ENCODE assay signal across 8 mouse cellular contexts in genomic region chr11:49245634-49246415, GRCm38 (mm10). TPM values are rescaled to one million over a fixed set of nuclear protein-coding genes. Genes with fewer than 3 reads are reported as not detected.
DNase-seq lines count a peak whose midpoint lies in the region; ATAC-seq and TF ChIP-seq lines count a peak whose summit lies in the region.

No protein-coding gene starts in this region.

- no peaks in the 10 kb centered on the region for H3K36me3 ChIP-seq in liver, adult 2 months (ENCODE audit: control insufficient read depth, insufficient read depth, low read length)
- H3K36me3 ChIP-seq in embryonic facial prominence, embryonic 15.5 days: no peaks in the 10 kb centered on the region
- no peaks in the 10 kb centered on the region for H3K36me3 ChIP-seq in liver, embryonic 12.5 days

- peak; percentile 91 for DNase-seq in liver, adult 2 months (ENCODE audit: extremely low read depth, low read depth, low spot score)
- DNase-seq in liver: no peak
- peak; percentile 56 for DNase-seq in retina, postnatal 7 days (ENCODE audit: low read depth, low spot score)
- DNase-seq in urinary bladder, postnatal 14 days (ENCODE audit: low spot score): no peak
- DNase-seq in frontal cortex, postnatal 10 days (ENCODE audit: low spot score in 2 of 2): no peak
- no peak for DNase-seq in T-cell, adult 2 months (ENCODE audit: low spot score)

- no peak for TF ChIP-seq POLR2A in liver, adult 2 months (IDR thresholded peaks at IDR 0.05; ENCODE audit: extremely low read depth, insufficient read depth, low read length)

- peaks cover 32% of the 10 kb centered on the region for H3K4me1 ChIP-seq in liver, adult 2 months (ENCODE audit: control insufficient read depth, insufficient read depth, low read length)
- H3K4me1 ChIP-seq in embryonic facial prominence, embryonic 15.5 days: peaks cover 59% of the 10 kb centered on the region
- H3K4me1 ChIP-seq in liver, embryonic 12.5 days: peaks cover 80% of the 10 kb centered on the region

- WGBS in liver, adult 2 months: 7% methylated on average over 12 of the region's 12 CpGs
- 26% methylated on average over 12 of the region's 12 CpGs for WGBS in embryonic facial prominence, embryonic 15.5 days
- WGBS in liver, embryonic 12.5 days (ENCODE audit: insufficient replicate concordance): 12% methylated on average over 12 of the region's 12 CpGs

- H3K79me2 ChIP-seq in liver, adult 2 months (ENCODE audit: control insufficient read depth, insufficient read depth, low read length): peaks cover 28% of the 10 kb centered on the region; the same call in 1 of the 2 replicates

- H3K27me3 ChIP-seq in liver, adult 2 months (ENCODE audit: control insufficient read depth, insufficient read depth, low read length): no peaks in the 10 kb centered on the region
- no peaks in the 10 kb centered on the region for H3K27me3 ChIP-seq in embryonic facial prominence, embryonic 15.5 days
- no peaks in the 10 kb centered on the region for H3K27me3 ChIP-seq in liver, embryonic 12.5 days (replicated peaks)

- no peaks in the 10 kb centered on the region for H3K9me3 ChIP-seq in embryonic facial prominence, embryonic 15.5 days (replicated peaks)
- H3K9me3 ChIP-seq in liver, embryonic 12.5 days (replicated peaks): no peaks in the 10 kb centered on the region

- peak overlapping the region; percentile 75 for H3K27ac ChIP-seq in liver, adult 2 months (replicated peaks; ENCODE audit: insufficient read depth, low read depth, low read length)
- peak overlapping the region; percentile 98; the same call in 1 of the 2 replicates for H3K27ac ChIP-seq in embryonic facial prominence, embryonic 15.5 days (replicated peaks)
- peak overlapping the region; percentile 95 for H3K27ac ChIP-seq in liver, embryonic 12.5 days

- H3K9ac ChIP-seq in liver, adult 2 months (ENCODE audit: low read depth, low read length): peak overlapping the region; percentile 67
- H3K9ac ChIP-seq in embryonic facial prominence, embryonic 15.5 days: no peak overlapping the region
- peak overlapping the region; percentile 37 for H3K9ac ChIP-seq in liver, embryonic 12.5 days

- no peak for TF ChIP-seq CTCF in liver, adult 2 months (IDR thresholded peaks at IDR 0.05; ENCODE audit: low read depth, low read length)

- H3K4me3 ChIP-seq in liver, adult 2 months (ENCODE audit: insufficient read depth, low read depth, low read length): peak overlapping the region; percentile 59
- H3K4me3 ChIP-seq in embryonic facial prominence, embryonic 15.5 days (replicated peaks): peak overlapping the region; percentile 60; the same call in 1 of the 2 replicates
- H3K4me3 ChIP-seq in liver, embryonic 12.5 days: peak overlapping the region; percentile 71

- ATAC-seq in embryonic facial prominence, embryonic 15.5 days (ENCODE audit: insufficient number of reproducible peaks, low FRiP score, low TSS enrichment, low read depth): no peak
- ATAC-seq in liver, embryonic 12.5 days: no peak

- peak overlapping the region; percentile 67 for H3K4me2 ChIP-seq in embryonic facial prominence, embryonic 15.5 days (replicated peaks)
- peak overlapping the region; percentile 91 for H3K4me2 ChIP-seq in liver, embryonic 12.5 days

RNA-seq across cellular contexts. Expression of gene Mgat1, which starts 1.8 kb away (rescaled TPM):
- 44.7 and 60.8 TPM in 2 replicates for total RNA-seq in liver, adult 2 months (2014; rRNA removed)
- 134 and 145 TPM in 2 replicates for polyA plus RNA-seq in liver, adult 2 months (2012; rRNA removed)
- polyA plus RNA-seq in embryonic facial prominence, embryonic 15.5 days (2015; fragmentation: Nextera tagmentation; extraction: Ambion mirVana): 71.7 and 75.4 TPM in 2 replicates
- 35.4 and 35.7 TPM in 2 replicates for polyA plus RNA-seq in liver, embryonic 12.5 days (2016; fragmentation: Nextera tagmentation; extraction: Ambion mirVana)

RNA-seq across cellular contexts. Expression of gene Olfr1393, which starts 32.3 kb away (rescaled TPM):
- 0.09 and 0.27 TPM in 2 replicates for total RNA-seq in liver, adult 2 months (2014; rRNA removed)
- polyA plus RNA-seq in liver, adult 2 months (2012; rRNA removed): 0.47 and 0.55 TPM in 2 replicates
- polyA plus RNA-seq in embryonic facial prominence, embryonic 15.5 days (2015; fragmentation: Nextera tagmentation; extraction: Ambion mirVana): 0.11 TPM in 1 of 2 replicates, not detected in the other
- polyA plus RNA-seq in liver, embryonic 12.5 days (2016; fragmentation: Nextera tagmentation; extraction: Ambion mirVana): 0.05 and 0.10 TPM in 2 replicates

RNA-seq across cellular contexts. Expression of gene Olfr1392, which starts 39.3 kb away (rescaled TPM):
- not detected in 2 replicates for total RNA-seq in liver, adult 2 months (2014; rRNA removed)
- 0.09 and 0.26 TPM in 2 replicates for polyA plus RNA-seq in liver, adult 2 months (2012; rRNA removed)
- not detected in 2 replicates for polyA plus RNA-seq in embryonic facial prominence, embryonic 15.5 days (2015; fragmentation: Nextera tagmentation; extraction: Ambion mirVana)
- not detected in 2 replicates for polyA plus RNA-seq in liver, embryonic 12.5 days (2016; fragmentation: Nextera tagmentation; extraction: Ambion mirVana)

RNA-seq across cellular contexts. Expression of gene Zfp62, which starts 42.7 kb away (rescaled TPM):
- 18.3 and 18.8 TPM in 2 replicates for total RNA-seq in liver, adult 2 months (2014; rRNA removed)
- 0.71 and 1.4 TPM in 2 replicates for polyA plus RNA-seq in liver, adult 2 months (2012; rRNA removed)
- polyA plus RNA-seq in embryonic facial prominence, embryonic 15.5 days (2015; fragmentation: Nextera tagmentation; extraction: Ambion mirVana): 36.0 and 36.7 TPM in 2 replicates
- 16.2 and 16.6 TPM in 2 replicates for polyA plus RNA-seq in liver, embryonic 12.5 days (2016; fragmentation: Nextera tagmentation; extraction: Ambion mirVana)

RNA-seq across cellular contexts. Expression of gene Olfr10, which starts 58.7 kb away (rescaled TPM):
- not detected in 2 replicates for total RNA-seq in liver, adult 2 months (2014; rRNA removed)
- polyA plus RNA-seq in liver, adult 2 months (2012; rRNA removed): not detected in 2 replicates
- not detected in 2 replicates for polyA plus RNA-seq in embryonic facial prominence, embryonic 15.5 days (2015; fragmentation: Nextera tagmentation; extraction: Ambion mirVana)
- not detected in 2 replicates for polyA plus RNA-seq in liver, embryonic 12.5 days (2016; fragmentation: Nextera tagmentation; extraction: Ambion mirVana)

Comparison
In these comparisons a context has a peak if more than half of its experiments do, and no peak if none do; other contexts are left out.
1. DNase-seq: peak in liver, adult 2 months (single experiment) and retina, postnatal 7 days (single experiment); none in liver (single experiment), urinary bladder, postnatal 14 days (single experiment), frontal cortex, postnatal 10 days (0 of 2) and T-cell, adult 2 months (single experiment).
2. Peak in every context shown above with its lines, with median percentiles within 50 percentile points of each other: H3K27ac ChIP-seq and H3K4me3 ChIP-seq.